Mouse (Mus musculus): ENCODE measurements around the gene Tas1r1. TPM values are rescaled to one million over a fixed set of nuclear protein-coding genes. Genes with fewer than 3 reads are reported as not detected.

Tas1r1 gene
- total RNA-seq, 1 experiment: 1.9 TPM

- peaks cover 23% of the 10 kb centered on the region; the same call in 1 of the 2 replicates for H3K36me3 ChIP-seq (ENCODE audit: control insufficient read depth, insufficient read depth, low read length, poor library complexity, severe bottlenecking)
- peak within 1 kb of the TSS; percentile 80 to 82 for H3K4me3 ChIP-seq (ENCODE audit: insufficient read depth in 1 of 2, low read depth in 1 of 2, low read length in 2 of 2, poor library complexity in 1 of 2, severe bottlenecking in 1 of 2)
- peak; percentile 95 for DNase-seq (ENCODE audit: low read depth, low spot score)
- peaks cover 0 to 26% of the 10 kb centered on the region in 2 experiments; a peak in 2 of 4 replicates for H3K4me1 ChIP-seq (ENCODE audit: control insufficient read depth in 2 of 2, insufficient read depth in 2 of 2, low read length in 2 of 2, poor library complexity in 1 of 2)
- peak within 1 kb of the TSS; percentile 87 for H3K9ac ChIP-seq (ENCODE audit: insufficient read depth, low read depth, low read length, poor library complexity, severe bottlenecking)
- in situ Hi-C loops (cut with MboI; ENCODE audit: low sequenced_read_pairs in 2 of 2, unreplicated experiment in 2 of 2): no loop called here
- TF ChIP-seq ZC3H11A (IDR thresholded peaks at IDR 0.05; ENCODE audit: borderline replicate concordance, low read depth, low read length) (no peak), HCFC1 (IDR thresholded peaks at IDR 0.05; ENCODE audit: borderline replicate concordance, insufficient read depth, low read length) (no peak; the same call in 1 of the 2 replicates), CHD2 (IDR thresholded peaks at IDR 0.05; ENCODE audit: low read depth, low read length) (no peak), ZNF384 (IDR thresholded peaks at IDR 0.05; ENCODE audit: low read depth, low read length) (no peak), MAFK (IDR thresholded peaks at IDR 0.05; ENCODE audit: insufficient read depth, low read depth, low read length) (no peak)
- H3K27ac ChIP-seq (ENCODE audit: insufficient read depth, low read depth, low read length, poor library complexity, severe bottlenecking): no peak within 1 kb of the TSS
- H3K9me3 ChIP-seq (ENCODE audit: control insufficient read depth, insufficient read depth, low read depth, low read length): no peaks in the 10 kb centered on the region
Observed at GRCm38 (mm10) chr4:152027524-152027923, 10.8 kb downstream of the Tas1r1 start, which contains the start of gene Zbtb48. TSS of gene Zbtb48 (minus strand) at chr4:152027671.

- Histone ChIP-seq H3K27ac (ENCODE audit: insufficient read depth, low read depth, low read length, poor library complexity, severe bottlenecking) (no peak overlapping the region), H3K36me3 (ENCODE audit: control insufficient read depth, insufficient read depth, low read length, poor library complexity, severe bottlenecking) (peaks cover 22% of the 10 kb centered on the region; the same call in 1 of the 2 replicates), H3K9ac (ENCODE audit: insufficient read depth, low read depth, low read length, poor library complexity, severe bottlenecking) (peak overlapping the region; percentile 87), H3K4me3 (ENCODE audit: insufficient read depth in 1 of 2, low read depth in 1 of 2, low read length in 2 of 2, poor library complexity in 1 of 2, severe bottlenecking in 1 of 2) (peak overlapping the region; percentile 80 to 82), H3K4me1 (ENCODE audit: control insufficient read depth in 2 of 2, insufficient read depth in 2 of 2, low read length in 2 of 2, poor library complexity in 1 of 2) (peaks cover 0 to 23% of the 10 kb centered on the region in 2 experiments; a peak in 2 of 4 replicates), H3K9me3 (ENCODE audit: control insufficient read depth, insufficient read depth, low read depth, low read length) (no peaks in the 10 kb centered on the region)
- TF ChIP-seq HCFC1 (IDR thresholded peaks at IDR 0.05; ENCODE audit: borderline replicate concordance, insufficient read depth, low read length) (no peak), ZNF384 (IDR thresholded peaks at IDR 0.05; ENCODE audit: low read depth, low read length) (no peak), CHD2 (IDR thresholded peaks at IDR 0.05; ENCODE audit: low read depth, low read length) (no peak), ZC3H11A (IDR thresholded peaks at IDR 0.05; ENCODE audit: borderline replicate concordance, low read depth, low read length) (no peak), MAFK (IDR thresholded peaks at IDR 0.05; ENCODE audit: insufficient read depth, low read depth, low read length) (no peak)
- in situ Hi-C loops (cut with MboI; ENCODE audit: low sequenced_read_pairs in 2 of 2, unreplicated experiment in 2 of 2): no loop called here
- DNase-seq (ENCODE audit: low read depth, low spot score): no peak
Observed at GRCm38 (mm10) chr4:152026751-152027508, 11.4 kb downstream of the Tas1r1 start.

- no peaks in the 10 kb centered on the region for H3K9me3 ChIP-seq (ENCODE audit: control insufficient read depth, insufficient read depth, low read depth, low read length)
- H3K36me3 ChIP-seq (ENCODE audit: control insufficient read depth, insufficient read depth, low read length, poor library complexity, severe bottlenecking): peaks cover 45% of the 10 kb centered on the region
- H3K4me1 ChIP-seq (ENCODE audit: control insufficient read depth in 2 of 2, insufficient read depth in 2 of 2, low read length in 2 of 2, poor library complexity in 1 of 2): peaks cover 0 to 32% of the 10 kb centered on the region in 2 experiments; a peak in 2 of 4 replicates
- in situ Hi-C loops (cut with MboI; ENCODE audit: low sequenced_read_pairs in 2 of 2, unreplicated experiment in 2 of 2): no loop called here
- TF ChIP-seq ZC3H11A (IDR thresholded peaks at IDR 0.05; ENCODE audit: borderline replicate concordance, low read depth, low read length) (no peak), HCFC1 (IDR thresholded peaks at IDR 0.05; ENCODE audit: borderline replicate concordance, insufficient read depth, low read length) (no peak), ZNF384 (IDR thresholded peaks at IDR 0.05; ENCODE audit: low read depth, low read length) (0 out of 2 replicates have a peak, but pooled peaks have one; percentile 35)
- H3K9ac ChIP-seq (ENCODE audit: insufficient read depth, low read depth, low read length, poor library complexity, severe bottlenecking): no peak overlapping the region
- no peak overlapping the region for H3K27ac ChIP-seq (ENCODE audit: insufficient read depth, low read depth, low read length, poor library complexity, severe bottlenecking)
- no peak for DNase-seq (ENCODE audit: low read depth, low spot score)
- no peak overlapping the region for H3K4me3 ChIP-seq (ENCODE audit: insufficient read depth in 1 of 2, low read depth in 1 of 2, low read length in 2 of 2, poor library complexity in 1 of 2, severe bottlenecking in 1 of 2)
Observed at GRCm38 (mm10) chr4:152024525-152024924, 13.8 kb downstream of the Tas1r1 start.

- DNase-seq (ENCODE audit: low read depth, low spot score): no peak
- no peak overlapping the region for H3K27ac ChIP-seq (ENCODE audit: insufficient read depth, low read depth, low read length, poor library complexity, severe bottlenecking)
- no peak overlapping the region for H3K4me3 ChIP-seq (ENCODE audit: insufficient read depth in 1 of 2, low read depth in 1 of 2, low read length in 2 of 2, poor library complexity in 1 of 2, severe bottlenecking in 1 of 2)
- H3K36me3 ChIP-seq (ENCODE audit: control insufficient read depth, insufficient read depth, low read length, poor library complexity, severe bottlenecking): peaks cover 53% of the 10 kb centered on the region
- TF ChIP-seq CHD2 (IDR thresholded peaks at IDR 0.05; ENCODE audit: low read depth, low read length): no peak
- no peak for TF ChIP-seq ZC3H11A (IDR thresholded peaks at IDR 0.05; ENCODE audit: borderline replicate concordance, low read depth, low read length)
- TF ChIP-seq ZNF384 (IDR thresholded peaks at IDR 0.05; ENCODE audit: low read depth, low read length): no peak
- TF ChIP-seq MAFK (IDR thresholded peaks at IDR 0.05; ENCODE audit: insufficient read depth, low read depth, low read length): no peak
- no peak for TF ChIP-seq HCFC1 (IDR thresholded peaks at IDR 0.05; ENCODE audit: borderline replicate concordance, insufficient read depth, low read length)
- in situ Hi-C loops (cut with MboI; ENCODE audit: low sequenced_read_pairs in 2 of 2, unreplicated experiment in 2 of 2): no loop called here
- H3K9me3 ChIP-seq (ENCODE audit: control insufficient read depth, insufficient read depth, low read depth, low read length): no peaks in the 10 kb centered on the region
- H3K4me1 ChIP-seq (ENCODE audit: control insufficient read depth in 2 of 2, insufficient read depth in 2 of 2, low read length in 2 of 2, poor library complexity in 1 of 2): peaks cover 0 to 25% of the 10 kb centered on the region in 2 experiments; a peak in 2 of 4 replicates
- no peak overlapping the region for H3K9ac ChIP-seq (ENCODE audit: insufficient read depth, low read depth, low read length, poor library complexity, severe bottlenecking)
Observed at GRCm38 (mm10) chr4:152022506-152022905, 15.9 kb downstream of the Tas1r1 start.
